Mouse (Mus musculus) liver, embryonic 14.5 days (tissue): ENCODE measurements around the gene Tbc1d14. TPM values are rescaled to one million over a fixed set of nuclear protein-coding genes. Genes with fewer than 3 reads are reported as not detected.

Experiments used
- ATAC-seq: fragments of 200-750 bp; cut with Nextera tagmentation; 2 replicates; pipeline ENCODE4 v1.8.0; 2017; ENCODE audit warnings: moderate number of reproducible peaks, mild to moderate bottlenecking, moderate library complexity; ENCODE audit not compliant: insufficient read depth
- DNase-seq, 3 experiments: peaks; one replicate each; pipeline ENCODE4 v3.0.0-alpha.2; 2012 to 2013; ENCODE audit warnings: low read depth in 3 of 3, low spot score in 3 of 3
- H3K27ac ChIP-seq: fragments of 300-500 bp; sonication (generic); 2 replicates; pipeline ENCODE4 v1.5.1; 2014; ENCODE audit warnings: moderate library complexity, mild to moderate bottlenecking, control low read depth, inconsistent platforms
- H3K27me3 ChIP-seq: fragments of 300-500 bp; sonication (generic); 2 replicates; pipeline ENCODE4 v1.6.1; 2014; ENCODE audit warnings: mild to moderate bottlenecking, low read length, moderate library complexity; ENCODE audit not compliant: control insufficient read depth, insufficient read depth
- H3K36me3 ChIP-seq: fragments of 300-500 bp; sonication (generic); replicated peaks from 2 replicates; pipeline ENCODE4 v1.6.1; 2014; ENCODE audit warnings: low read depth; ENCODE audit not compliant: control insufficient read depth, insufficient read depth
- H3K4me1 ChIP-seq, 2 experiments: fragments of 200-500 bp in 1 of 2; fragments of 300-500 bp in 1 of 2; sonication (generic) in 1 of 2; replicated peaks; 2 replicates each; pipeline ENCODE4 v1.6.1; 2012 to 2014; ENCODE audit warnings: antibody characterized with exemption in 1 of 2, inconsistent platforms in 1 of 2, low read length in 1 of 2; ENCODE audit not compliant: control insufficient read depth in 2 of 2, insufficient read depth in 2 of 2
- H3K4me2 ChIP-seq: fragments of 300-500 bp; sonication (generic); 2 replicates; pipeline ENCODE4 v1.6.1; 2014; ENCODE audit warnings: low read depth, mild to moderate bottlenecking, control low read depth, moderate library complexity
- H3K4me3 ChIP-seq, 2 experiments: fragments of 200-500 bp in 1 of 2; fragments of 300-500 bp in 1 of 2; sonication (generic) in 1 of 2; 2 replicates each; pipeline ENCODE4 v1.5.1; 2012 to 2014; ENCODE audit warnings: low read depth in 2 of 2, low read length in 2 of 2, mild to moderate bottlenecking in 2 of 2, control low read depth in 1 of 2, inconsistent platforms in 1 of 2, moderate library complexity in 1 of 2; ENCODE audit not compliant: insufficient read depth in 1 of 2
- H3K9ac ChIP-seq: fragments of 300-500 bp; sonication (generic); replicated peaks from 2 replicates; pipeline ENCODE4 v1.6.1; 2014; ENCODE audit warnings: mild to moderate bottlenecking, control low read depth, moderate library complexity
- H3K9me3 ChIP-seq: fragments of 300-500 bp; sonication (generic); 2 replicates; pipeline ENCODE4 v1.6.1; 2016; ENCODE audit warnings: low read length, mixed read lengths; ENCODE audit not compliant: control insufficient read depth
- CTCF ChIP-seq: IDR thresholded peaks from 2 replicates; pipeline ENCODE4 v1.5.1; 2016; ENCODE audit warnings: antibody characterized with exemption, low read depth, control low read depth
- EP300 ChIP-seq: IDR thresholded peaks from 2 replicates; pipeline ENCODE4 v1.6.1; 2016; ENCODE audit warnings: antibody characterized with exemption, low read depth
- WGBS: fragments of 180-500 bp; shearing (Covaris S2); extraction: QIAGEN DNeasy Blood & Tissue Kit; methylation state at CpG from one replicate; pipeline ENCODE4 v1.1.7; 2014; ENCODE audit not compliant: insufficient replicate concordance; 5-methylcytosine and 5-hydroxymethylcytosine counted together
- polyA plus RNA-seq, 2 experiments: library from polyadenylated mRNA; depleted of rRNA in 1 of 2; stranded (reverse) in 1 of 2; unstranded in 1 of 2; fragments of >200 nt; fragmentation: Nextera tagmentation in 1 of 2; extraction: Ambion mirVana in 1 of 2; gene quantifications; 2 replicates each; pipeline versions ENCODE4 v1.2.1 to v1.2.3; 2012 to 2014

Gene Tbc1d14
- 8.1 and 8.2 TPM in 2 replicates for polyA plus RNA-seq (2012; rRNA removed)
- polyA plus RNA-seq (2014; fragmentation: Nextera tagmentation; extraction: Ambion mirVana): 6.8 and 8.5 TPM in 2 replicates

DNA sequence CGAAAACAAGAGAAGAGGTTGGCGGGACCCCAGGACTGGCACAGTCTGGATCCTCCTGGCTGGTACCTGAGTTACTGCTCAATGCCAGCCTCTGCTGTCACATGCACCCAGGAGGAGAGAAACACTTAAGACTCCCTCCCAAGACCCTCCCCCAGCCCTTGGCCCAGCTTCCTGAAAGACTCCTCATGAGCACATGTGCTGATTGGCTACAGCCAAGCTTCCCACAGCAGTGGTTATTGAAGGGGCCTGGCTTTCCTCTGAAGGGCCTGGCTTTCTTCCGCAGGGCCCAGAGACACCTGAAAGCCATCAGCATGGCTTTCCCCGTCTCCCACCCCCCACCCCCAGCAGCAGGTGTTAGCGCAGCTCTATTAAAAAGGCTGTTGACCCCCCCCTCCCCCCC lies at the start of gene Tbc1d14:
Gene Tbc1d14 (minus strand): TSS at position 101 of the 400 bp plus-strand sequence.
- Histone ChIP-seq H3K27me3 (no peaks in the 10 kb centered on the region), H3K36me3 (no peaks in the 10 kb centered on the region), H3K9ac (no peak within 1 kb of the TSS), H3K4me2 (no peak within 1 kb of the TSS), H3K4me3 (no peak within 1 kb of the TSS), H3K4me1 (no peaks in the 10 kb centered on the region), H3K27ac (no peak within 1 kb of the TSS), H3K9me3 (no peaks in the 10 kb centered on the region)
- ATAC-seq (no peak), DNase-seq (no peak)
- TF ChIP-seq CTCF (no peak), EP300 (no peak)
- 58% methylated on average over 5 of the region's 5 CpGs for WGBS

DNA sequence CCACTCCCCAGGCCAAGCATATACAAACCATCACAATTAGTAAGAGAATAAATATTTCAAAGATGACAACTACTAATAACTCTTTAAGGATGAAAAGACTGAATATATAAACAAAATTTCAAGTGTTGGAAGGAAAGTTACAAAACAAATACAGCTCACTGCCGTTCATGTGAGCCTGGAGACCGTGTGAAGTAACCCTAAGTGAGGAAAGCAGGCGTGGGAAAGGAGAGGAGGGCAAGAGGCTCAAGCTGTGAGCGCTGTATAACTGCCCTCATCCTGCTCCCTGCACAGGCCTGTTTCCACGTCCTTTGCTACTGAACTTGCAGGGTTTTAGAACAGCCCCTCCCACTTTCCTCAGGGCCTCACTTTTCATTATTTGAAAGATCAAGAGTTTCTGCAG lies 32.5 kb upstream of the Tbc1d14 start:
- Histone ChIP-seq H3K9me3 (no peaks in the 10 kb centered on the region), H3K9ac (no peak overlapping the region), H3K27ac (no peak overlapping the region), H3K27me3 (no peaks in the 10 kb centered on the region), H3K4me1 (peaks cover 26 to 28% of the 10 kb centered on the region in 2 experiments), H3K36me3 (peaks cover 29% of the 10 kb centered on the region), H3K4me3 (no peak overlapping the region), H3K4me2 (no peak overlapping the region)
- DNase-seq: no peak
- 71% methylated on average over 5 of the region's 5 CpGs for WGBS
- no peak for TF ChIP-seq EP300
- TF ChIP-seq CTCF: no peak
- ATAC-seq: no peak

DNA sequence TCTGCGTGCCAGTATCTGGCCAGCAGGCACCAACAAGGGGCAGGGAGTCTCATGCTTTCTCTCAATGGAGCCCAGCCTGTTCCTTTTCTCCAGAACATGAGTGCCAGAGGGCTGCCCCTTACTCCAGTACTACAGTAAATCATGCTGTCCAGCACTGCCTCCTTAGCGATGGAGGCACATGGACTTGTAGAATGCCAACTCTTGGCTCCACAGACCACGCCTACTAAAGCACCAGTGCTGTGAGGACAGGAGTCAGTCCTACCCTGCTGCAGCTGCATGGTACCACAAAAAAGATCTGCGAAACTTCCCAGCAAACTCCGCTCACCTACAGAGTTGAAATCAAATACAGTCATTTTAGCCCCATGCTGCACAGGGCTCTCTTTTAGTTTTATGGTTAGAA lies 30.6 kb upstream of the Tbc1d14 start:
- H3K9ac ChIP-seq: no peak overlapping the region
- H3K27ac ChIP-seq: peak overlapping the region; percentile 44; the same call in 1 of the 2 replicates
- H3K4me3 ChIP-seq: no peak overlapping the region
- H3K9me3 ChIP-seq: no peaks in the 10 kb centered on the region
- DNase-seq (no peak), ATAC-seq (no peak)
- no peak overlapping the region for H3K4me2 ChIP-seq
- peaks cover 43 to 45% of the 10 kb centered on the region in 2 experiments for H3K4me1 ChIP-seq
- WGBS: 80% methylated on average over 5 of the region's 5 CpGs
- no peak for TF ChIP-seq CTCF
- TF ChIP-seq EP300: no peak
- peaks cover 30% of the 10 kb centered on the region for H3K36me3 ChIP-seq
- no peaks in the 10 kb centered on the region for H3K27me3 ChIP-seq

DNA sequence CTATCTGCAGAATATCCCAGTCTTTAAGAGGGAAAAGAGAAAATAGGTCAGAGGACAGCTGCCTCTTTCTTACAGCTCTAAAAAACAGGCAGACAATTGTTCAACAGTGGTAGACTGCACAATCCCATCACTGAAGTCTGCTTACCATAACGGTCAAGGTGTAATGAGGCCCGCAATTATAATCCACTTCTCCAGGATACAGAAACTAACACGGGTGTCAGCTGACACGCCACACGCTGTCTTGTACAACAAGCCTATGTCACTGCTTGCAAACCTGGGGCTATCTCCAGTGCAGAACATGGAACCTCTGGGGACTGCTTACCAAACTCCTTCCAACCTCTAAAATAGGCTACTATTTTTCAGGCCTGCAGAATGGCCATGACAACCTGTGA lies 28.0 kb upstream of the Tbc1d14 start:
- H3K27me3 ChIP-seq: no peaks in the 10 kb centered on the region
- 13% methylated on average over 5 of the region's 5 CpGs for WGBS
- peak overlapping the region; percentile 76 for H3K9ac ChIP-seq
- peaks cover 36% of the 10 kb centered on the region for H3K36me3 ChIP-seq
- TF ChIP-seq EP300: no peak
- TF ChIP-seq CTCF: no peak
- DNase-seq: peak in 2 of 3 experiments; percentile 42 to 47
- H3K27ac ChIP-seq: peak overlapping the region; percentile 98
- H3K9me3 ChIP-seq: no peaks in the 10 kb centered on the region
- H3K4me2 ChIP-seq: peak overlapping the region; percentile 83
- H3K4me1 ChIP-seq: peaks cover 44 to 49% of the 10 kb centered on the region in 2 experiments
- H3K4me3 ChIP-seq: peak overlapping the region; percentile 45 to 55
- ATAC-seq: peak; percentile 68

DNA sequence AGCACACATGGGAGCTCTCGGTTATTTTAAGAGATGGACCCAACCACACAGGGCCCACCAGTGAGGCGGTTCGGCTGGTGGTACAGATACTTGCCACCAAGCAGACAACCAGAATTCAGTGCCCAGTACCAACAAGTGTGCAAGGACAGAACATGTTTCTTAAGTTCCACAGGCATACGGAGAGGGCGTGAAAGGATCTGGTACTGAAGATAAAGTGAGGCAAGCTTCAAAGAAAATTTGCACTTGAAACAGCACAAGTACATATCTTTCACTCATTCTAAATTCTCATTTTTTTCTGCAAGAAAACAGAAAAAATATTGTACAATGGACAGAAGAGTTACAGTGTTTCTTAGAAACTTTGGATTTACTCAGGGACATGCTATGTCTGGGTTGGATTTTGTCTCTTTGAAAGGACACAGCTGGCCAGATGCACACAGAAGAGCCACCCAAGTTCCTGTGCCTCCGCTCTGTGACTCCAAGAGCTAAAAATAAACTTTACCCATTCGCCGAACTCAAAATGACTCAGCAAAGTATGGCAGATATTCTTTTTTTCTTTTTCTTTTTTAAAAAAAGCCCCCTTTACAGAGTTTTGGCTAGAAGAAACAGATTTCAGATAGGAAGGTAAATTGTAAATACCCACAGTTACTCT lies 27.5 kb upstream of the Tbc1d14 start:
- Histone ChIP-seq H3K4me2 (peak overlapping the region; percentile 83), H3K4me3 (peak overlapping the region; percentile 45 to 49), H3K9ac (peak overlapping the region; percentile 76), H3K27ac (peak overlapping the region; percentile 98), H3K36me3 (peaks cover 41% of the 10 kb centered on the region), H3K9me3 (no peaks in the 10 kb centered on the region), H3K4me1 (peaks cover 44 to 47% of the 10 kb centered on the region in 2 experiments), H3K27me3 (no peaks in the 10 kb centered on the region)
- TF ChIP-seq EP300 (peak; percentile 71), CTCF (no peak)
- peak; percentile 71 to 79 (median 77) for DNase-seq
- peak; percentile 88 for ATAC-seq
- 12% methylated on average over 8 of the region's 8 CpGs for WGBS
